Mouse (Mus musculus) myocyte (in vitro differentiated cells): ENCODE results near the gene Xpo5. TPM values are rescaled to one million over a fixed set of nuclear protein-coding genes. Genes with fewer than 3 reads are reported as not detected.
A peak's percentile ranks its signal among the peaks of the same experiment; 100 is the strongest.

Experiments used
- H3K27me3 ChIP-seq: one replicate; pipeline ENCODE4 v1.6.1; 2011; ENCODE audit not compliant: control insufficient read depth, insufficient read depth, insufficient read length
- H3K36me3 ChIP-seq: one replicate; pipeline ENCODE4 v1.6.1; 2011; ENCODE audit not compliant: control insufficient read depth, insufficient read depth
- H3K4me2 ChIP-seq: one replicate; pipeline ENCODE4 v1.6.1; 2011; ENCODE audit warnings: low read depth, control low read depth
- H3K4me3 ChIP-seq: one replicate; pipeline ENCODE4 v1.5.1; 2011; ENCODE audit warnings: mild to moderate bottlenecking, control low read depth, moderate library complexity
- H3K79me2 ChIP-seq: one replicate; pipeline ENCODE4 v1.6.1; 2011; ENCODE audit not compliant: control insufficient read depth, insufficient read depth
- H3ac ChIP-seq: one replicate; pipeline ENCODE4 v1.6.1; 2011; ENCODE audit not compliant: control insufficient read depth, insufficient read length
- CEBPB ChIP-seq: IDR thresholded peaks from 2 replicates; pipeline ENCODE4 v1.6.1; 2011; ENCODE audit warnings: mild to moderate bottlenecking, moderate library complexity; ENCODE audit not compliant: poor library complexity, insufficient read depth, severe bottlenecking
- E2F4 ChIP-seq: IDR thresholded peaks from one replicate; pipeline ENCODE4 v1.6.1; 2011; ENCODE audit warnings: mild to moderate bottlenecking, control low read depth, moderate library complexity; ENCODE audit not compliant: insufficient read depth
- MAX ChIP-seq: IDR thresholded peaks from one replicate; pipeline ENCODE4 v1.6.1; 2011; ENCODE audit warnings: low read depth, mild to moderate bottlenecking, control low read depth
- MYOD1 ChIP-seq, 3 experiments: IDR thresholded peaks; one replicate each; pipeline ENCODE4 v1.6.1; 2011; ENCODE audit warnings: control low read depth in 2 of 3, low read depth in 2 of 3, mild to moderate bottlenecking in 2 of 3, moderate library complexity in 1 of 3; ENCODE audit not compliant: insufficient read length in 2 of 3, control insufficient read depth in 1 of 3
- MYOG ChIP-seq, 3 experiments: IDR thresholded peaks; one replicate each; pipeline ENCODE4 v1.6.1; 2011; ENCODE audit warnings: control low read depth in 2 of 3, low read depth in 2 of 3, mild to moderate bottlenecking in 2 of 3; ENCODE audit not compliant: insufficient read length in 2 of 3, control insufficient read depth in 1 of 3, insufficient read depth in 1 of 3
- POLR2A ChIP-seq: IDR thresholded peaks from one replicate; pipeline ENCODE4 v1.6.1; 2011; ENCODE audit warnings: low read depth, mild to moderate bottlenecking, control low read depth, moderate library complexity; ENCODE audit not compliant: insufficient read length
- POLR2AphosphoS2 ChIP-seq: IDR thresholded peaks from one replicate; pipeline ENCODE4 v1.6.1; 2011; ENCODE audit warnings: low read depth, control low read depth; ENCODE audit not compliant: insufficient read length
- REST ChIP-seq: IDR thresholded peaks from one replicate; pipeline ENCODE4 v1.6.1; 2011; ENCODE audit warnings: mild to moderate bottlenecking, control low read depth, moderate library complexity; ENCODE audit not compliant: insufficient read depth, insufficient read length
- SRF ChIP-seq: IDR thresholded peaks from one replicate; pipeline ENCODE4 v1.6.1; 2011; ENCODE audit warnings: low read depth; ENCODE audit not compliant: control insufficient read depth, insufficient read length
- TCF12 ChIP-seq: IDR thresholded peaks from one replicate; pipeline ENCODE4 v1.6.1; 2011; ENCODE audit warnings: mild to moderate bottlenecking, control low read depth; ENCODE audit not compliant: poor library complexity, insufficient read depth, severe bottlenecking
- TCF3 ChIP-seq: IDR thresholded peaks from one replicate; pipeline ENCODE4 v1.6.1; 2011; ENCODE audit warnings: low read depth, control low read depth; ENCODE audit not compliant: insufficient read length
- USF1 ChIP-seq: IDR thresholded peaks from one replicate; pipeline ENCODE4 v1.6.1; 2011; ENCODE audit warnings: low read depth, mild to moderate bottlenecking, control low read depth, moderate library complexity
- polyA plus RNA-seq: library from polyadenylated mRNA; unstranded; fragments of >200 nt; fragmentation: generic; extraction: Trizol; gene quantifications from one replicate; pipeline ENCODE4 v1.2.1, GENCODE M21; 2012; ENCODE audit warnings: missing spikeins

Gene Xpo5
- polyA plus RNA-seq, 1 experiment: 31.9 TPM

GRCm38 (mm10) chr17:46159236-46159635 is 43.3 kb upstream of the Xpo5 start:
- Histone ChIP-seq H3K79me2 (peaks cover 28% of the 10 kb centered on the region), H3K4me3 (peak overlapping the region; percentile 94), H3ac (no peak overlapping the region), H3K36me3 (peaks cover 13% of the 10 kb centered on the region), H3K27me3 (no peaks in the 10 kb centered on the region), H3K4me2 (peak overlapping the region; percentile 99)
- TF ChIP-seq SRF (no peak), TCF3 (no peak), MYOD1 (IDR thresholded peaks at IDR 0.05; ENCODE audit: control insufficient read depth in 1 of 3, insufficient read length in 2 of 3, low read depth in 2 of 3) (no peak), MYOG (IDR thresholded peaks at IDR 0.05; ENCODE audit: control insufficient read depth in 1 of 3, insufficient read depth in 1 of 3, insufficient read length in 2 of 3, low read depth in 2 of 3) (no peak), CEBPB (no peak), MAX (no peak), USF1 (no peak), REST (no peak), POLR2A (no peak)

- H3K4me2 ChIP-seq: peak overlapping the region; percentile 99
- H3K27me3 ChIP-seq: no peaks in the 10 kb centered on the region
- peak overlapping the region; percentile 66 for H3ac ChIP-seq
- peak; percentile 61 for TF ChIP-seq USF1
- peak; percentile 49 for TF ChIP-seq MAX
- peak; percentile 83 for TF ChIP-seq POLR2A
- no peak for TF ChIP-seq MYOD1 (IDR thresholded peaks at IDR 0.05; ENCODE audit: control insufficient read depth in 1 of 3, insufficient read length in 2 of 3, low read depth in 2 of 3)
- TF ChIP-seq MYOG (IDR thresholded peaks at IDR 0.05; ENCODE audit: control insufficient read depth in 1 of 3, insufficient read depth in 1 of 3, insufficient read length in 2 of 3, low read depth in 2 of 3): peak in 1 of 3 experiments; percentile 2
- TF ChIP-seq TCF12: no peak
- peak; percentile 42 for TF ChIP-seq POLR2AphosphoS2
- peaks cover 36% of the 10 kb centered on the region for H3K79me2 ChIP-seq
- H3K36me3 ChIP-seq: peaks cover 23% of the 10 kb centered on the region
- H3K4me3 ChIP-seq: peak overlapping the region; percentile 94
Measured at GRCm38 (mm10) chr17:46160090-46160662, 42.4 kb upstream of the Xpo5 start.

- no peak for TF ChIP-seq MAX
- TF ChIP-seq POLR2AphosphoS2: no peak
- no peak for TF ChIP-seq TCF12
- TF ChIP-seq POLR2A: peak; percentile 38
- peak; percentile 73 for TF ChIP-seq USF1
- TF ChIP-seq MYOD1 (IDR thresholded peaks at IDR 0.05; ENCODE audit: control insufficient read depth in 1 of 3, insufficient read length in 2 of 3, low read depth in 2 of 3): peak in 1 of 3 experiments; percentile 70
- TF ChIP-seq TCF3: no peak
- TF ChIP-seq E2F4: no peak
- peak in 2 of 3 experiments; percentile 37 to 75 for TF ChIP-seq MYOG (IDR thresholded peaks at IDR 0.05; ENCODE audit: control insufficient read depth in 1 of 3, insufficient read depth in 1 of 3, insufficient read length in 2 of 3, low read depth in 2 of 3)
- no peak for TF ChIP-seq CEBPB
- no peak for TF ChIP-seq REST
- TF ChIP-seq SRF: peak; percentile 55
- H3K27me3 ChIP-seq: no peaks in the 10 kb centered on the region
- H3K36me3 ChIP-seq: peaks cover 27% of the 10 kb centered on the region
- H3K4me2 ChIP-seq: peak within 1 kb of the TSS; percentile 99
- H3K79me2 ChIP-seq: peaks cover 38% of the 10 kb centered on the region
- peak within 1 kb of the TSS; percentile 66 for H3ac ChIP-seq
- peak within 1 kb of the TSS; percentile 94 for H3K4me3 ChIP-seq
Measured at GRCm38 (mm10) chr17:46160686-46161085, 41.9 kb upstream of the Xpo5 start, which contains the start of gene Gtpbp2. Gene Gtpbp2, plus strand, starts transcription at chr17:46161032.

- Histone ChIP-seq H3K36me3 (peaks cover 27% of the 10 kb centered on the region), H3K4me3 (peak overlapping the region; percentile 94), H3K79me2 (peaks cover 38% of the 10 kb centered on the region), H3ac (peak overlapping the region; percentile 66), H3K4me2 (peak overlapping the region; percentile 79), H3K27me3 (no peaks in the 10 kb centered on the region)
- no peak for TF ChIP-seq TCF12
- TF ChIP-seq CEBPB: no peak
- TF ChIP-seq USF1: no peak
- no peak for TF ChIP-seq MAX
- TF ChIP-seq REST: no peak
- TF ChIP-seq E2F4: no peak
- no peak for TF ChIP-seq MYOG (IDR thresholded peaks at IDR 0.05; ENCODE audit: control insufficient read depth in 1 of 3, insufficient read depth in 1 of 3, insufficient read length in 2 of 3, low read depth in 2 of 3)
- TF ChIP-seq SRF: no peak
- no peak for TF ChIP-seq POLR2AphosphoS2
- TF ChIP-seq MYOD1 (IDR thresholded peaks at IDR 0.05; ENCODE audit: control insufficient read depth in 1 of 3, insufficient read length in 2 of 3, low read depth in 2 of 3): no peak
- no peak for TF ChIP-seq POLR2A
Measured at GRCm38 (mm10) chr17:46161179-46161578, 41.4 kb upstream of the Xpo5 start.
